Mouse (Mus musculus): ENCODE measurements around the gene Klk1b4.

GRCm38 (mm10) chr7:44257278-44257677 lies 50.0 kb downstream of the Klk1b4 start, which contains the start of gene Acp4:
- TF ChIP-seq EP300 (IDR thresholded peaks at IDR 0.05; ENCODE audit: insufficient read depth, low read depth, low read length) (no peak), POLR2A (IDR thresholded peaks at IDR 0.05; ENCODE audit: insufficient read depth, low read depth, low read length) (no peak), CTCF (IDR thresholded peaks at IDR 0.05) (no peak)

Data from heart, adult 2 months (tissue).